Mouse (Mus musculus) layer of hippocampus, adult 8-10 months (tissue): ENCODE measurements around the gene Tcf21. TPM values are rescaled to one million over a fixed set of nuclear protein-coding genes. Genes with fewer than 3 reads are reported as not detected.

Experiments used
- DNase-seq, 2 experiments: peaks; one replicate each; pipeline ENCODE4 v3.0.0; 2022; ENCODE audit warnings: low spot score in 2 of 2
- total RNA-seq, 4 experiments: library from RNA; stranded (reverse); gene quantifications; 2 replicates each; pipeline ENCODE4 v1.2.4; 2022

Gene Tcf21
- total RNA-seq, 4 experiments from 2014 or later: not detected

DNA sequence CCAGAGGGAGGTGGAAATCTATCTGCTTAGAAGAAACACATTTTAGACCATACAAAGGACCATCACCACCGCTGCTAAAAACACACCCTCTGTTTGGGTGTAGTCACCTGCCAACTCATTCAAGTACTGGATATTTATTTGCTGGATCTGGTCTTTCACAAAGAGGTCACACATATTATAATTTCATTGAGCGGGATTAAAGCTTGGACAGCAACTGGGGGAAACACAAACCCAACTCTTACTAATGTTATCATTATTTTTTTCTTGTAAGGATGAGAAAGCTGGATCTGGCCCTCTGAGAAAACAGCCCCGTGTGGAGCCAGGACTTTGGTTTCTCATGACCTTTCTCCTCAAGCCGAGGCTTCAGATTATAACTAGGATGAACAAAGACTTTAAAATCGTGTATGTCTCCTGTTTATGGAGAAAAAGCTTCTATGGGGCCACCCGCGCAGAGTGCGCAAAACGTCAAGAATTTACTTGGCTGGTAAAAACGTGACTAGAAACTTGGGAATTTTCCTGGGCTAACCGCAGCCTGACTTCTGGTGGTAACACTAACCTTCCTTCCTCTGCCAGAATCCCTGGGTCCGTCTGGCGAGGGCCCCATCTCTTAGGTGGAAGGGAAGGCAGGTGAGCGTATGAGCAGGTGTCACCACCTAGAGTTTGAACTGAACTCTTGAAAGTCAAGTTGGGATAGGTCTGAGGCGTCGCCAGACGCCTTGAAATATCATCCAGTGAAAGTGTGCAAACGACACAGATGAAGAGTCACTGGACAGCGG, 4.3 kb downstream of the Tcf21 start:
- DNase-seq: no peak

DNA sequence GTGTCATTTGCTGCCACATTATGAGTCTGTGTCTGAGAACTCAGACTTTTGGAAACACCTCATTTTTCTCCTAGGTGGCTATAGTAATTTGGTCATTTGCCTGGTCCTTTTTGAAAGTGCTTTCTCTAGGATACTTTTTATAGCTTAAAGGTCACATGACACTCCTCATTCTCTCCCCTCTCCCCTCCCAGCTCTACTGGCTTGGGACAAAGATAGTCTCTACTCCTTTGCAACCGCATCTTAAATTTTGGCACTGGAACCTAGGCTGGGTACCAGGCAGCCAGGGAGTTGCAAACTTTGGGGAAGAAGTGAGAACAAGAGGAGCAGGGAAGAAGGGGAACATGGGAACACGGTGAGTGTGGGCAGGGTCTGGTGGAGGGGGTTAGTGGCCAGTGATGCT, 5.2 kb downstream of the Tcf21 start:
- no peak for DNase-seq

DNA sequence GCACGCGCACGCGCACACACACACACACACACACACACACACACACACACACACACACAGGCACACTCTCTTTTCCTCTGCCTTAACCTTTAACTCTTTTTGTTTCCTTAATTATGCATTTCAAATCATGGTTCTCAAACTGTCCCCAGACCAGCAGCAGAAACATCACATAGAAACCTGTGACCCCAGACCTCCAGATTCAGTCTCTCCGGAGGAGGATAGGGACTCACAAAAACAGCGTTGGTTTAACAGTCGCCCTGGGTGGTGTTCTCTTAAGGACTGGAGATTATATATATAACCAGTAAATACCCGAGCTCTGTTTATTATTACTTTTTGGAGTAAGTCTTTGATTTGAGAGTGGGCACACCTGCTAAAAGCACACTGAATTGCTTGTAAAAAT, 5.7 kb downstream of the Tcf21 start:
- no peak for DNase-seq

DNA sequence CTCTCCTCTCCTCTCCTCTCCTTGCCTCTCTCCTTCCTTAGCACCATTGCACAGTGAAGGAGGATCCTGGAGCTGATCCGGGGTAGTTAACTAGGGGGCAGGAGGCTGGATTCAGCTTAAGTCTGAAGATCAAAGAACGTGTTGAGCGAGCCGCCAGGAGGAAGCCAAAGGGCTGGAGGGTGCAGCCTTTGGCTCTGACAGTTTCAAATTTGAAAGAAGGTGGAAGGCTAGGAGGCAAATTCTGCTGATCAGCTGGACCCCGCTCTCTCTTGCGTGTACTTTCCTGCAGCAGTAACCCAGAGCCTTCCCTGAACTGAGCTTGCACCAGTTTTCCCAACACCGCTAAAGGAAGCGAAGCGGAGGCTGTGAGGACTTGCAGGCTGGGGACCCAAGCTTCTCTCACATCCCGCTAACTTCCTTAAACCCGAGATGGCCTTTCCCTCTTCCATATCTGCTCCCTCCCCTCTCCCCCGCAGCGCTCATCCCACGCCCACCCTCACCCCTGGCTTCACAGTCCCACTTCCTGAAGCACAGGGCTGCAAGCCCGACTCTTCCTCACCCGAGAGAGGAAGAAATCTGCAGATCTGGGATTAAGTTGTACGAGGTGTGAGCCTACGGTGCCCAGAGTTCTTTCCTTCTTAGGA, 6.5 kb downstream of the Tcf21 start:
- no peak for DNase-seq

DNA sequence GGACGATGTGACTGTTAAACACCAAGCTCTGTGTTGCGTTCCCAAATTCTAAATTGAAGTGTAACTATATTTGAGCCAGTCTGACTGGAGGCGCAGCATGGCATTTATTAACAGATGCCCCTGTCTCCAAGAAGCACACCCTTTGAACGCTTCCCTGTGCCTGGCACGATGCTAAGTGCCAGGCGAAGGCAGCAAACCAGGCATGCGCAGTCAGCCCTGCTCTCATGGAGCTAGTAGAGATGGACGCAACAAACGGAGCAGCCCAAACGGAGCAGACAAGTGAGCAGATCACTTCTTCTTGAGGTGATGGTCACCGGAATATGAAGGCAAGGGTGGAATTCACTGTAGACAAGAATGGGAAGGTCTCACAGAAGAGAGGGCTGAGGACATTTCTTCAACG, 8.1 kb downstream of the Tcf21 start:
- no peak for DNase-seq

DNA sequence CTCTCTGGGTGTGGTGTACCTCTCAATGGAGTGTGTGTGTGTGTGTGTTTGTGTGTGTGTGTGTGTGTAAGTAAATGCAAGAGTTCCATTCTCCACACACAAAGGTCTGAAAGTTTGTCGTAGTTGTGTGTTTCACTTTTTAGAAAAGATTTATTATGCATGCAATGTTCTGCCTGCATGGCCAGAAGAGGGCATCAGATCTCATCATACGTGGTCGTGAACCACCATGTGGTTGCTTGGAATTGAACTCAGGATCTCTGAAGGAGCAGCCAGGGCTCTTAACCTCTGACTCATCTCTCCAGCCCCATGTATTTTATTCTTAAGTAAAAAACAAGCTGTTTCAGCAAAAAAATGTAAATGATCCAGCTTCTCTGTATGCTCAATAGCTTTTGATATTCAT, 37.3 kb downstream of the Tcf21 start:
- no peak for DNase-seq

DNA sequence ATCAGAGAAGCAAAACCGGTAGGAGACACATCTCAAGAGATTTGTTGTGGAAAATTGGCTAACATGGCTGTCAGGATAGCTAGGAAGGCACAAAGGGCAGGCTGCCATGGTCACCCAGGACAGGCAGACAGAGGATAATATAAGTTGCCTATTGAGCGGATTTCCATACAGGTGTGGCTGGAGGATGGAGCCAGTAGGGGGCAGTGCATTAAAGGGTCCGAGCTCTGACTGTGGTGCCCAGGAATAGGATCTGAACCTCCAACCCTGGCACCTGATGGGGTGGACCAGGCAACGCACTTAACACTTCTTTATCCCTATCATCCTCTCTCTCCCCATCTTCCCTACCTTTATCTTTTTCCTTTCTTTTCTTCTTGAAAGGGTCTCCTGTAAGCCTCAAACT, 38.5 kb downstream of the Tcf21 start:
- no peak for DNase-seq

DNA sequence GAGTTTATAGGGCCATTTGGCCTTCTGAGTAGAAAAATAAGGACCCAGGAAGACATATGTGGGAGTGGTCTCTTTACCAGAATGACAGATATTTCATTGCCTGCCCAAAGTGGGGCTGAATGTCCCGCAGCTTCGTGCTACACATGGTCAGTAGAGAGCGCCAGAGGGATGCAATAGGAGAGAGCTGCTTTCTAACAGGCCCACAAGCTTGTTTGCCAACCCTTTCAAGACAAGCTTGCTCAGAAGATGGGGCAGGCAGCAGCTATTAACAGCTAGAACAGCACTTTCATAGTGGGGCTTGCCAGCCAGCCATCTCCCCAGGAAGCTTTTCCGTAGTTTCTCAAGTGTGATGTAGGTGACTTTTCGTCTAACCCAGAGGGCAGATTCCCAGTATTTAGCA, 42.0 kb downstream of the Tcf21 start:
- no peak for DNase-seq

DNA sequence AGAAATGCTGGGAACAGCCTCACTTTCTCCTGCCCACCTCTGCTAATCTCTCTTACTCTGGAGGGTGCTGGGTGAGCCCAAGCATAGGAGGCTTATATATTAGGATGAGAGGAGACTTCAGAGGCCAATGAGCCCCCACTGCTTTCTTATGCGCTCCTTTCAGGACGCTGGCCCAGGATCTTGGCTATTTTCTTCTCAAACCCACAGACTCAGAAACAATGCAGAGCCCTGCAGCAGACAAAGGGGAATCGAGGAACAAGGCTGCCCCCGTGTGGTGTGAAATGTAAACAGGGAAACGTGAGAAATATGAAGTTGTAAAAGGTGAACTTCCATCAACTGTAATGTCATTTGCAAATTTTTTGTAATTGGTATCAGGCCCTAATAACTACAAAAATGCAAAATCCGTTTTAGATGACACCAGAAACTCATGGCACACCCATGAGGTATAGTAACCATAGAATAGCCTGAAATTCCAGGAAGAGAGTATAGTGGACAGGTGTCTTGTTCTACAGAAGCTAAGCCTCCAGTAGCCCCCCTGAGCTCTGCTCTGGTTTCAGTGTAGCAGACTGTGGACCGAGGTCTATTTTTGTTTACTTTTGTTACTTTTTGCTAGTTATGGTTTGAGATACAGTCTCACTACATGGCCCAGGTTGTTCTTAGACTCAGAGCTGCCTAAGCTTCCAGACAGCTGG, 43.8 kb downstream of the Tcf21 start:
- peak in 1 of 2 experiments; percentile 60 for DNase-seq

DNA sequence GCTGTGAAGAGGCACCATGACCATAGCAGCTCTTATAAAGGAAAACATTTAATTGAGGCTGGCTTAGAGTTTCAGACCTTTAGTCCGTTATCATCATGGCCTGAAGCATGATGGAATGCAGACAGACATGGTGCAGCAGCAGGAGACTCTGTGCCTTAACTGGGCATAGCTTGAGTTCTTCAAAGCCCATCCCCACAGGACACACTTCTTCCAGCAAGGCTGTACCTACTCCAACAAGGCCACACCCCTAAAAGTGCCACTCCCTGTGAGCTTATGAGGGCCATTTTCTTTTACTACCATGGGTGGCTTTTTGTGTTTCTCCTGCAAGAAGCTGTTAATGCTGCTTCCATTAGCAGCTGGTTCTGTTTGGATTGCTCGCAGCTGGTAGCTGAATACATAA, 44.5 kb downstream of the Tcf21 start:
- no peak for DNase-seq

DNA sequence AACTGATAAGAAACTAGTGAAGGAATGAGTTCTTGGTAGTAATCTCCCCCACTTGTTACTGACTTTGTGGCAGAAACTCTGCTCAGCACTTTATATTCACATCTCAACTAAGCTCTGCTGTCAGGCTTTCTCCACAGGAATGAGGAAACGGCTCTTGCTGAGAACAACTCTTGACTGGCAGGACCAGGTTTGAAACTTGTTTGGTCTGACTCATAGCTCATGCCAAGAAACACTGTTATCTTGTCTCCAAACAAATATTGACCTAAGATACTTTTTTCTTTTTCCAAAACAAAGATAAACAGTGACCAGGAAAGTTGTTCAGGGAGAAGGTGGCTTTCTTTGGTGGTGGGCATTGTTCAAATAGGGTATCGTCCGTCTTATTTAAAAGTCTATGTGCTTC, 45.3 kb downstream of the Tcf21 start:
- DNase-seq: no peak

Other genes with a start within 250 kb of the Tcf21 start
- gene Slc2a12, start 175.2 kb downstream of the Tcf21 start, total RNA-seq: 1 to 10 TPM; 3.0 to 6.4 (median 4.8) TPM
- 10 to 100 TPM; 60.5 to 63.9 (median 62.8) TPM for gene Tbpl1, start 88.2 kb downstream of the Tcf21 start, total RNA-seq